8 mouse cellular contexts compared by ENCODE assay signal in the genomic region with DNA sequence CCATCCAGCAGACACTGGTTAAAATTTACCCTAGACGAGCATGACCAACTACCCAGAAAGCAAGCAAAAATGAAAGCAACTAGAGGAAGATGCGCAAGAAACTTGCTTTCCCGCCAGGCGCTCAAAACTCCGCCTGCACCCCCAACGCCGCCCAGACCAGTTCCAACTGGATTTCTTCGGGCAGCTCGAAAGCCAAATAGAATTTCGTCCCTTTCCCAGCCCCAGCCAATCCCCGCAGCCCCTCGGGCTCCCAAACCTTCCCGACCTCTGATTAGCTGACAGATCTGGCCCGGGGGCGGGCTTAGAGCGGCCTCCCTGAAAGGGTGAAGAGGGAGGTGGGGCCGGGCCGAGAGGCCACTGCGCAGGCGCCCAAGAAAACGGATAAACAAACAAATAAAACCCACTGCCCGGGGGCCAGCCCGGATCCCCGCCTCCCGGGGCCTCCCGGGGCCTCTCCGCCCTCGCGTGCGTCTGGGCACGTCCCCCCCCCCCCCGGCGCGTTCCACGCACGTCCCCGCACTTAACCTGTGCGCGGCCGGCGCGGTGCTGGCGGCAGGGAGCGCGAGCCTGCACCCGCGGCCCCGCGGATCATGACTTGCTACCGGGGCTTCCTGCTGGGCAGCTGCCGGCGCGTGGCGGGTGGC. TPM values are rescaled to one million over a fixed set of nuclear protein-coding genes. Genes with fewer than 3 reads are reported as not detected.
A peak's percentile ranks its signal among the peaks of the same experiment; 100 is the strongest.
DNase-seq lines count a peak whose midpoint lies in the region; ATAC-seq lines count a peak whose summit lies in the region.

A gene (plus strand): TSS at position 349 of the 644 bp plus-strand sequence.

- ATAC-seq in intestine, embryonic 14.5 days (replicated peaks; ENCODE audit: low FRiP score, low TSS enrichment, low read depth) = peak; percentile 98

- H3K9me3 ChIP-seq in intestine, embryonic 14.5 days (ENCODE audit: control insufficient read depth, low read length) = no peaks in the 10 kb centered on the region

- WGBS in intestine, embryonic 14.5 days = under 1% methylated on average over 45 of the region's 54 CpGs

- H3K4me1 ChIP-seq in intestine, embryonic 14.5 days (replicated peaks; ENCODE audit: control insufficient read depth, insufficient read depth, low read length) = peaks cover 26% of the 10 kb centered on the region

- H3K9ac ChIP-seq in intestine, embryonic 14.5 days (ENCODE audit: low read length) = peak within 1 kb of the TSS; percentile 92

- H3K27me3 ChIP-seq in intestine, embryonic 14.5 days (replicated peaks; ENCODE audit: control insufficient read depth, insufficient read depth, low read length) = no peaks in the 10 kb centered on the region

- DNase-seq in adrenal gland, adult 18-20 months (ENCODE audit: low spot score in 2 of 2) = peak; percentile 96 to 98
- DNase-seq in embryo, embryonic 11 days = peak; percentile 99
- DNase-seq in gastrocnemius, postnatal 25 days = peak; percentile 99
- peak; percentile 96 for DNase-seq in intestine, embryonic 14.5 days (ENCODE audit: low spot score)
- peak; percentile 97 to 99 for DNase-seq in left cerebral cortex, postnatal 14 days (ENCODE audit: low spot score in 2 of 2)
- peak; percentile 99 for DNase-seq in mesoderm, embryonic 11.5 days (ENCODE audit: low read depth, low spot score)
- peak; percentile 96 to 98 for DNase-seq in right cerebral cortex, postnatal 36 days (ENCODE audit: low spot score in 2 of 2)
- DNase-seq in yolk sac, embryonic 10.5 days (ENCODE audit: low spot score) = peak; percentile 100

- intact Hi-C loops in left cerebral cortex, postnatal 14 days (cut with DNase I) = no loop called here

- H3K4me3 ChIP-seq in intestine, embryonic 14.5 days (ENCODE audit: low read depth, low read length) = peak within 1 kb of the TSS; percentile 92

- H3K4me2 ChIP-seq in intestine, embryonic 14.5 days (ENCODE audit: low read length) = peak within 1 kb of the TSS; percentile 80

- no peaks in the 10 kb centered on the region for H3K36me3 ChIP-seq in intestine, embryonic 14.5 days (ENCODE audit: control insufficient read depth, insufficient read depth, low read length)

- H3K27ac ChIP-seq in intestine, embryonic 14.5 days (ENCODE audit: low read depth) = peak within 1 kb of the TSS; percentile 90

RNA-seq across cellular contexts. Expression of the gene that starts here (rescaled TPM):
- total RNA-seq in adrenal gland, adult 18-20 months (2021) = 10 to 100 TPM; 47.1 to 75.0 TPM
- 10 to 100 TPM; 19.3 to 24.2 TPM for total RNA-seq in gastrocnemius, postnatal 25 days (2021)
- polyA plus RNA-seq in intestine, embryonic 14.5 days (2014; fragmentation: Nextera tagmentation; extraction: Ambion mirVana) = 44.6 and 46.5 TPM in 2 replicates
- total RNA-seq in left cerebral cortex, postnatal 14 days (2021) = 10 to 100 TPM; 40.9 to 46.2 TPM

Comparison
In these comparisons a context has a peak if more than half of its experiments do, and no peak if none do; other contexts are left out.
1. Peak in every context shown above with its lines: DNase-seq, ATAC-seq, H3K4me3 ChIP-seq and H3K27ac ChIP-seq.